Mouse (Mus musculus) liver, adult 2 months (tissue): Measurements from ENCODE around the gene Cript.

Source experiments
- CTCF ChIP-seq: fragments of 200-500 bp; IDR thresholded peaks from 2 replicates; pipeline ENCODE4 v1.5.1; 2011; ENCODE audit warnings: low read depth, low read length, control low read depth
- POLR2A ChIP-seq: fragments of 200-500 bp; IDR thresholded peaks from 2 replicates; pipeline ENCODE4 v1.6.1; 2011; ENCODE audit warnings: low read length, control low read depth; ENCODE audit not compliant: insufficient read depth; ENCODE audit errors: extremely low read depth

- TF ChIP-seq CTCF (no peak), POLR2A (no peak)
Observed at GRCm38 (mm10) chr17:87011301-87012019, 13.9 kb upstream of the Cript start.
